Mouse (Mus musculus): ENCODE measurements around the gene Gm42421.

DNA sequence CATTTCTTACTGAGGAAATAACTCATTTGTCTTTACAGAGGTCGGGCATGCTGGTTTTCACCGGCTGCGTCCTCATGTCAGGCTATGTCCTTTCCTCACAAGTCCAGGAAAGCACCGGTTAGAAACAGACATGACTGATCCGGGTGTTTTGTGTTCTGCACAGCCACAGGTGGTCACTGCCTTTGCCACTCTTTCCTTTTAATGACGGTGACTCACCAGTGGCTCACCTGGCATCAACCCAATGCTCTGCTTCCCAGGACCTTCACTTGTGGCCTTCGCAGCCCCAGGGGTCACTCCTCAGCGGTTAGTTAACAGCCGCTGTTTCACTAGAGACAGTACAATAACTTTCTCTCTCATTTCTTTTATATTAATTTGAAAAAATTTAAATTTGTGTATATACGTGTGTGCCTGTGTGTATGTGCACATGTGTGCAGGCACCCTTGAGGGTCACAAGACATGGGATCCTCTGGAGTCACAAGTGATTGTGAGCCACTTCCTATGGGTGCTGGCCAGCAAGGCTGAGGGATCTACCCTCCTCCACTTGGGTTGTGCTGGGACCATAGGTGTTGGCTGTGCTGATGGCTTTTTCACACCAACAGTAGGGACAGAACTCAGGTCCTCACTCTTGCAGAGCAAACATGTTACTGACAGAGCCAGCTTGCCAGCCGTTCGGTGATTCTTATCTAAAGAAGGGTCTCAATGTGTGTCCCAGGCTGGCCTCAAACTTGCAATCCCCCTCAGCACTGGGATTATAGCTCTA, 37.8 kb downstream of the Gm42421 start:
- TF ChIP-seq CTCF (IDR thresholded peaks at IDR 0.05) (no peak), POLR2A (IDR thresholded peaks at IDR 0.05; ENCODE audit: insufficient read depth, low read depth, low read length) (no peak)

Data from heart, adult 2 months (tissue).